Comparison of ENCODE assay signal across 8 mouse cellular contexts in genomic region chr13:43304018-43304431, GRCm38 (mm10). TPM values are rescaled to one million over a fixed set of nuclear protein-coding genes. Genes with fewer than 3 reads are reported as not detected.
A peak's percentile ranks its signal among the peaks of the same experiment; 100 is the strongest.
DNase-seq lines count a peak whose midpoint lies in the region; ATAC-seq and TF ChIP-seq lines count a peak whose summit lies in the region.

Gene Gfod1, minus strand, starts transcription at chr13:43304172.

- H3ac ChIP-seq in myocyte (ENCODE audit: control insufficient read depth, insufficient read length), result peak within 1 kb of the TSS; percentile 49

- 0 out of 2 replicates have a peak, but pooled peaks cover 7% of the 10 kb centered on the region for H3K27me3 ChIP-seq in heart, embryonic 11.5 days (ENCODE audit: control insufficient read depth, insufficient read depth, low read length)
- H3K27me3 ChIP-seq in kidney, embryonic 16.5 days (ENCODE audit: insufficient read depth, low read length), result peaks cover 41% of the 10 kb centered on the region
- H3K27me3 ChIP-seq in liver, adult 2 months (ENCODE audit: control insufficient read depth, insufficient read depth, low read length), result no peaks in the 10 kb centered on the region
- no peaks in the 10 kb centered on the region for H3K27me3 ChIP-seq in myocyte (ENCODE audit: control insufficient read depth, insufficient read depth, insufficient read length)
- no peaks in the 10 kb centered on the region for H3K27me3 ChIP-seq in splenic B cell, adult 2 months (ENCODE audit: control insufficient read depth, insufficient read depth, low read length, poor library complexity, severe bottlenecking)

- peak within 1 kb of the TSS; percentile 74 for H3K9ac ChIP-seq in heart, embryonic 11.5 days (ENCODE audit: low read depth, low read length)
- peak within 1 kb of the TSS; percentile 69 for H3K9ac ChIP-seq in kidney, embryonic 16.5 days (replicated peaks; ENCODE audit: low read length)
- H3K9ac ChIP-seq in liver, adult 2 months (ENCODE audit: low read depth, low read length), result peak within 1 kb of the TSS; percentile 80

- H3K4me1 ChIP-seq in bone marrow macrophage, adult 2 months (ENCODE audit: control insufficient read depth, insufficient read depth, low read length), result peaks cover 10% of the 10 kb centered on the region
- H3K4me1 ChIP-seq in heart, embryonic 11.5 days (ENCODE audit: control insufficient read depth, insufficient read depth, low read length), result peaks cover 27% of the 10 kb centered on the region
- peaks cover 29% of the 10 kb centered on the region for H3K4me1 ChIP-seq in kidney, embryonic 16.5 days (ENCODE audit: insufficient read depth, low read length)
- peaks cover 23% of the 10 kb centered on the region for H3K4me1 ChIP-seq in liver, adult 2 months (ENCODE audit: control insufficient read depth, insufficient read depth, low read length)

- no peak within 1 kb of the TSS for H3K27ac ChIP-seq in bone marrow macrophage, adult 2 months (ENCODE audit: insufficient read depth, low read depth, low read length)
- H3K27ac ChIP-seq in heart, embryonic 11.5 days (ENCODE audit: low read depth, low read length), result peak within 1 kb of the TSS; percentile 55
- peak within 1 kb of the TSS; percentile 69 for H3K27ac ChIP-seq in kidney, embryonic 16.5 days (ENCODE audit: low read length)
- peak within 1 kb of the TSS; percentile 67 for H3K27ac ChIP-seq in liver, adult 2 months (replicated peaks; ENCODE audit: insufficient read depth, low read depth, low read length)

- H3K4me3 ChIP-seq in bone marrow macrophage, adult 2 months (ENCODE audit: insufficient read depth, low read length), result peak within 1 kb of the TSS; percentile 70
- H3K4me3 ChIP-seq in heart, embryonic 11.5 days (ENCODE audit: low read depth, low read length), result peak within 1 kb of the TSS; percentile 73
- peak within 1 kb of the TSS; percentile 66 for H3K4me3 ChIP-seq in kidney, embryonic 16.5 days (ENCODE audit: low read length)
- peak within 1 kb of the TSS; percentile 67 for H3K4me3 ChIP-seq in liver, adult 2 months (ENCODE audit: insufficient read depth, low read depth, low read length)
- peak within 1 kb of the TSS; percentile 90 for H3K4me3 ChIP-seq in myocyte

- WGBS in heart, embryonic 11.5 days (ENCODE audit: insufficient replicate concordance), result under 1% methylated on average over 53 of the region's 53 CpGs
- WGBS in kidney, embryonic 16.5 days, result under 1% methylated on average over 53 of the region's 53 CpGs
- WGBS in liver, adult 2 months, result under 1% methylated on average over 52 of the region's 53 CpGs

- ATAC-seq in erythroblast, adult 5-6 weeks (replicated peaks; ENCODE audit: low FRiP score, poor library complexity, severe bottlenecking), result 0 out of 2 replicates have a peak, but pooled peaks have one; percentile 46
- peak; percentile 93 for ATAC-seq in heart, embryonic 11.5 days (replicated peaks; ENCODE audit: insufficient number of reproducible peaks, low FRiP score, low TSS enrichment)
- peak; percentile 96 for ATAC-seq in kidney, embryonic 16.5 days (ENCODE audit: low FRiP score, low TSS enrichment)

- H3K4me2 ChIP-seq in heart, embryonic 11.5 days, result peak within 1 kb of the TSS; percentile 81
- peak within 1 kb of the TSS; percentile 99 for H3K4me2 ChIP-seq in kidney, embryonic 16.5 days (replicated peaks; ENCODE audit: low read depth, low read length)
- H3K4me2 ChIP-seq in myocyte (ENCODE audit: low read depth), result peak within 1 kb of the TSS; percentile 100

- H3K79me2 ChIP-seq in liver, adult 2 months (ENCODE audit: control insufficient read depth, insufficient read depth, low read length), result peaks cover 21% of the 10 kb centered on the region; the same call in 1 of the 2 replicates
- peaks cover 42% of the 10 kb centered on the region for H3K79me2 ChIP-seq in myocyte (ENCODE audit: control insufficient read depth, insufficient read depth)

- no peaks in the 10 kb centered on the region for H3K36me3 ChIP-seq in heart, embryonic 11.5 days (ENCODE audit: control insufficient read depth, insufficient read depth, low read length)
- H3K36me3 ChIP-seq in kidney, embryonic 16.5 days (ENCODE audit: insufficient read depth, low read length), result no peaks in the 10 kb centered on the region
- no peaks in the 10 kb centered on the region for H3K36me3 ChIP-seq in liver, adult 2 months (ENCODE audit: control insufficient read depth, insufficient read depth, low read length)
- no peaks in the 10 kb centered on the region for H3K36me3 ChIP-seq in myocyte (ENCODE audit: control insufficient read depth, insufficient read depth)
- no peaks in the 10 kb centered on the region for H3K36me3 ChIP-seq in splenic B cell, adult 2 months (ENCODE audit: control insufficient read depth, insufficient read depth, low read length, poor library complexity, severe bottlenecking)

- TF ChIP-seq CTCF in bone marrow macrophage, adult 2 months (IDR thresholded peaks at IDR 0.05; ENCODE audit: low read depth, low read length), result no peak
- no peak for TF ChIP-seq CTCF in liver, adult 2 months (IDR thresholded peaks at IDR 0.05; ENCODE audit: low read depth, low read length)

- no peaks in the 10 kb centered on the region for H3K9me3 ChIP-seq in heart, embryonic 11.5 days (replicated peaks; ENCODE audit: control insufficient read depth, low read length)
- H3K9me3 ChIP-seq in kidney, embryonic 16.5 days (ENCODE audit: low read length), result no peaks in the 10 kb centered on the region

- peak; percentile 92 for DNase-seq in A20 (ENCODE audit: low read depth, low spot score)
- peak; percentile 89 for DNase-seq in liver, adult 2 months (ENCODE audit: extremely low read depth, low read depth, low spot score)
- DNase-seq in splenic B cell, adult 2 months (ENCODE audit: low read depth, low spot score), result peak; percentile 95

- TF ChIP-seq POLR2A in bone marrow macrophage, adult 2 months (IDR thresholded peaks at IDR 0.05; ENCODE audit: borderline replicate concordance, low read depth, low read length), result no peak
- peak; percentile 96 for TF ChIP-seq POLR2A in liver, adult 2 months (IDR thresholded peaks at IDR 0.05; ENCODE audit: extremely low read depth, insufficient read depth, low read length)
- peak; percentile 88 for TF ChIP-seq POLR2A in myocyte (IDR thresholded peaks at IDR 0.05; ENCODE audit: insufficient read length, low read depth)

TF ChIP-seq in myocyte, 11 proteins besides CTCF, POLR2A, EP300 and RAD21:
- peak in 1 of 3 experiments; percentile 41 for TF ChIP-seq MYOG (IDR thresholded peaks at IDR 0.05; ENCODE audit: control insufficient read depth in 1 of 3, insufficient read depth in 1 of 3, insufficient read length in 2 of 3, low read depth in 2 of 3)
- no peak for TF ChIP-seq USF1 (IDR thresholded peaks at IDR 0.05; ENCODE audit: low read depth)
- TF ChIP-seq SRF (IDR thresholded peaks at IDR 0.05; ENCODE audit: control insufficient read depth, insufficient read length, low read depth), result peak; percentile 29
- TF ChIP-seq POLR2AphosphoS2 (IDR thresholded peaks at IDR 0.05; ENCODE audit: insufficient read length, low read depth), result peak; percentile 72

RNA-seq across cellular contexts. Expression of gene Gfod1, which starts in this region (rescaled TPM):
- polyA plus RNA-seq in bone marrow macrophage, adult 2 months (2012; ENCODE audit: insufficient read depth, insufficient read length, missing spikeins), result 0.31 and 0.35 TPM in 2 replicates
- total RNA-seq in erythroblast, adult 5-6 weeks (2015; ENCODE audit: low replicate concordance), result 0.63 and 1.3 TPM in 2 replicates
- total RNA-seq in erythroblast, adult 5-6 weeks (2017; ENCODE audit: low replicate concordance), result 0.84 and 2.3 TPM in 2 replicates
- 1.4 and 1.5 TPM in 2 replicates for polyA plus RNA-seq in heart, embryonic 11.5 days (2014; fragmentation: Nextera tagmentation; extraction: Ambion mirVana)
- 0.24 and 0.36 TPM in 2 replicates for polyA plus RNA-seq in kidney, embryonic 16.5 days (2015; fragmentation: Nextera tagmentation; extraction: Ambion mirVana)
- total RNA-seq in liver, adult 2 months (2014; rRNA removed), result 0.74 and 1.0 TPM in 2 replicates
- 0.61 and 1.0 TPM in 2 replicates for polyA plus RNA-seq in liver, adult 2 months (2012; rRNA removed)
- 6.5 TPM for polyA plus RNA-seq in myocyte (2012; fragmentation: generic; extraction: Trizol)

Comparison
In these comparisons a context has a peak if more than half of its experiments do, and no peak if none do; other contexts are left out.
1. Peak in ATAC-seq, H3K4me3 ChIP-seq, H3K27ac ChIP-seq, H3K9ac ChIP-seq and H3K4me2 ChIP-seq in kidney, embryonic 16.5 days; RNA of the gene not detected or under 1 TPM.
2. ATAC-seq: peak in every context shown above with its lines; median percentile 96 in kidney, embryonic 16.5 days; 93 in heart, embryonic 11.5 days; 46 in erythroblast, adult 5-6 weeks.